Mouse (Mus musculus) megakaryocyte progenitor cell, adult 5-6 weeks (primary cell): ENCODE measurements at regions not wholly inside any gene's neighbourhood (a gene's known extent, or its start where the extent isn't known, plus 50 kb on each side); places are given as distances from the start of the nearest gene placed in this dataset.

Experiments
- ATAC-seq: replicated peaks from 2 replicates; pipeline ENCODE4 v1.8.0; 2016; ENCODE audit warnings: mild to moderate bottlenecking, moderate TSS enrichment, inconsistent platforms; ENCODE audit not compliant: poor library complexity

- ATAC-seq = no peak
Measured at GRCm38 (mm10) chrX:36249428-36249827, 53.7 kb downstream of the Zcchc12 start.

GRCm38 (mm10) chrX:36254904-36255303 is 59.2 kb downstream of the Zcchc12 start:
- no peak for ATAC-seq

- 0 out of 2 replicates have a peak, but pooled peaks have one; percentile 60 for ATAC-seq
Measured at GRCm38 (mm10) chrX:36276685-36277084, 51.5 kb upstream of the Lonrf3 start.
